Mouse (Mus musculus) WW6 (cell line): Measurements from ENCODE around the gene Plekhb1.
A peak's percentile ranks its signal among the peaks of the same experiment; 100 is the strongest.

Source experiments
- DNase-seq: peaks from one replicate; pipeline ENCODE4 v3.0.0-alpha.2; 2013; ENCODE audit warnings: low read depth, low spot score

Gene Plekhb1

GRCm38 (mm10) chr7:100662231-100662630 lies at the start of gene Plekhb1:
Gene Plekhb1 (minus strand): TSS chr7:100662414.
- no peak for DNase-seq

- no peak for DNase-seq
Observed at GRCm38 (mm10) chr7:100706883-100707480, 44.8 kb upstream of the Plekhb1 start.

GRCm38 (mm10) chr7:100706143-100706841 lies 44.1 kb upstream of the Plekhb1 start, which contains the start of gene Fam168a:
Gene Fam168a (plus strand): TSS chr7:100706635.
- DNase-seq = peak; percentile 95

GRCm38 (mm10) chr7:100699771-100700770 lies 37.9 kb upstream of the Plekhb1 start:
- no peak for DNase-seq

DNA sequence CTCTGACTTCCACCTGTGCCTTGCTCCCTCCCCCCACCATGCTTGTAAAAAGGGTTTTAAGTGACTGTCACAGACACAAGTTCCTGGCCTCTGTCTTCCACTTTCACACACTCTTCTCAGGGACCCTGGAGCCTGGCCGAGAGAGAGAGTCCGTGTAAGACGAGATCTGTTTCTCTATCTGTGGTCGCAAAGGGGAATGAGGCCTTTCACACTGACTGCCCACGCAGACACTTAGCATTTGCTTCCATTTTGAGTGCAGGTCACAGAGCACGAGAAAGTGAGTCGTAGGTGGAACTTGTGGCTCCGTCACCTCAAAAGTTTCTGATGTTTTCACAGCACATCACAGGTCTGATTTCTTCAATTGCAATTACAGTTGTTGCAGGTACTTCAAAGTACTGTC lies 31.0 kb upstream of the Plekhb1 start:
- no peak for DNase-seq

DNA sequence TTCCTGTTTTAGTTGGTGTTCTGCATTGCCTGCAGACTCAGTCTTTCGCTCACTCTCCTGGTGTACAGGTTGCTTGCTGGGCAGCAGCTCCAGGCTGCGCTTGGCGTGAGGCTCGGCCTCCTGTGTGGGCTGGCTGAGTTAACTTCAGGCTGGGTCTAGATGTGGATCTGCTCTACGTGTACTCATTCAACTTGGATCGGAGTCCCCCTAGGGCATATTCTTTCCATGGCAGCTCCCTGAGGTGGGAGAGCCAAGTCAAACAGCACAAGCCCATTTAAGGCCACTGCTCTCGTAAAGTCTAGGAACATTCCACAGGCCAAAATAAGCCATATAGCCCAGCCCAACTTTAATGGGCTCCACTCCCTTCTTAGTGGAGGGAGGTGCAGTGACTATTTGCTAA lies 26.3 kb upstream of the Plekhb1 start:
- DNase-seq = no peak

- no peak for DNase-seq
Observed at GRCm38 (mm10) chr7:100685061-100686030, 23.1 kb upstream of the Plekhb1 start.

- DNase-seq = no peak
Observed at GRCm38 (mm10) chr7:100684538-100684937, 22.3 kb upstream of the Plekhb1 start.

GRCm38 (mm10) chr7:100684081-100684480 lies 21.9 kb upstream of the Plekhb1 start:
- no peak for DNase-seq

- no peak for DNase-seq
Observed at GRCm38 (mm10) chr7:100683241-100683640, 21.0 kb upstream of the Plekhb1 start.

- no peak for DNase-seq
Observed at GRCm38 (mm10) chr7:100681132-100681531, 18.9 kb upstream of the Plekhb1 start.

DNA sequence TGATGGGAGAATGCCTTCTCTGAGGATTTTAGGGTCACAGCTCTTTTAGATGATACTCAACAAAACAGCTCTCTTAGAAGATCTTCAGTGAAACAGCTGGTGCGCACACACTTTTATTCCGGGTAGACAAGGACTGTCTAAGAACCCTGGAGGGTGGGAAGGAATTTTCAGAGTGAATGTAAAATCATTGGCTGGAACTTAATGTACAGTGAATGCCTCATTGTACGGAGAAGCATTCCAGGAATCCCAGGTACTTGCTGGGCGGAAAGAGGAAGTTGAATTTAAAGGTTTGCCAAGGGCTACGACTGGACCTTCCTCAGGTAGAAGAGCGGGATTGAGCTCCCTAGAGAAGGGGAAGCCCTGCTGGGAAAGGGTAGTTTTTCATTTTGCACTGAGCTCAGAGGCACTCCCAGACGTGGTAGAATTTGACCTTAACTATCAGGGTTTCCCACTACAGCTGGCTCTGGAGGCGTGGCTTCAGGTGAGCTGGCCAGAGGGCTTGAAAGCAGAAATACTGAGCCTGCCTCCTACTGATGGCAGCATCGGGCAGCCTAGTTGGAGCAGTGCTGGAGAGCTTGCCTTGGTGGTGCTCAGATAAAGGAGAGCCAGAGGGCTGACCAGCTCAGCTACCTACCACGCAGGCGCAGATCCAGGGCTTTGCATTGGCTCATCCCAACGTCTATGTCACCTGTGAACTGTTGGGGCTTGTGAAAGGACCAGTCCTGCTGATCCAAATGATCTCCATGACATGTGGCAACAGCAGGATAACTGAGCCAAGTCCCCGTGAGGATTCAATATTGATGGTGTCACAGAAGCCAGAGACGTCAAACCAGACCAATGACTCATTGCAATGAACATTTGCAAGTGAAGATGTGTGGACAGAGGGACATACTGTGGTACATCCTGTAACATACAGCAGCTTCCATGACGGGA lies 17.0 kb upstream of the Plekhb1 start:
- no peak for DNase-seq

DNA sequence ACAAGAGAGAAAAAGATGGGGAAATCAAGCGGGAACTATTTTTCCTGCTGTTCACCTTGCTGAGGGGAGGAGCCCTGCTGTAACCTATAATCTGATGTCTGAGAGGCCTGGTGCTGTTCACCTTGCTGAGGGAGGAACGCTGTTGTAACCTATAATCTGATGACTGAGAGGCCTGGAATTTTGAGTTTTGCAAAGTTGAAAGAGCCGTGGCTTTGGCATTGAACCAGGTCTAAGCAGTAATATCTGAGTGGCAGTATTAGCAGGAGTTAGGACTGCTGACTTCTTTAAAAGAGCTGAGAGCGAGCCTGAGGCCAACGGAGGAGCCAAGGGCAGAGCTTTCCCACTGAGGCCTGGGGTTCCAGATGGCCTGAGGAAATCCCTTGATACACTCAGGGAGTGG lies 15.8 kb upstream of the Plekhb1 start:
- no peak for DNase-seq

- no peak for DNase-seq
Observed at GRCm38 (mm10) chr7:100674941-100675340, 12.7 kb upstream of the Plekhb1 start.

DNA sequence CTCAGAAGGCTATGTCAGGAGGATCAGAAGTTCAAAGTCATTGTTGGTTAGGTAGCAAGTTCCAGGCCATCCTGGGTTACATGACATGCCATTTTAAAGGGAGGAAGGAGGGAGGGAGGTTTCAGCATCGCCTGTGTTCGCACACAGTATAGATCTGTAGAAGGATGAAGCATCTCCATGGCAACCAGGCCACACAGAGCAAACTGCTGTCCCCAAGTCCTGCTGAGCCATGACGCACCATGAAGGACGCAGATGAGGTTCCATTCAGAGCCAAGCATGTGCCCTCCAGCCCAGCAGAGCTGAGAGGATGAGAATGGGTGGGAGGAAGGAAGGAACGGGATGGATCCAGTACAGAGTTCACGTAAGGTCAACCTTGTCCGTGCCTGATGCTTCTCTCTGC lies 11.2 kb upstream of the Plekhb1 start:
- DNase-seq = no peak

- no peak for DNase-seq
Observed at GRCm38 (mm10) chr7:100670646-100671045, 8.4 kb upstream of the Plekhb1 start.

- DNase-seq = no peak
Observed at GRCm38 (mm10) chr7:100663729-100664304, 1.6 kb upstream of the Plekhb1 start.

DNA sequence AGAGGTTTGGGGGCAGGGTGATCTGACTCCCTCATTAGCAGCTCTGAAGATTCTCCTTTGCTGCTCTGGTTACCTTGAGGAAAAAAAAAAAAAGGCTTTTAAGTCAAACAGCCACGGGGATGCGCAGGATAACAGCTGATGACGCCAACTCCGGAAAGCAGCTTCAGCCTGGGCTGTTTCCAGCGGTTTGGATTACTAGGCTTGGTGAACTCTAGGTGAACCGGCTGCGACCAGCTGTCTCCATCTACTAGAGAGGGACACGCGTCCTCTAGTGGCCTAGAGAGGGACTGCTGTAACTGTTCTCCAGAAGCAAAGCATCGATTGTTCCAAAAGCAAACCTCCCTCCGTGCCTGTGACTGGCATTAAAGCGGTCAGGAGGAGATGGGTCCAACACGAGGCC lies 976 bp upstream of the Plekhb1 start:
- DNase-seq = peak; percentile 84

DNA sequence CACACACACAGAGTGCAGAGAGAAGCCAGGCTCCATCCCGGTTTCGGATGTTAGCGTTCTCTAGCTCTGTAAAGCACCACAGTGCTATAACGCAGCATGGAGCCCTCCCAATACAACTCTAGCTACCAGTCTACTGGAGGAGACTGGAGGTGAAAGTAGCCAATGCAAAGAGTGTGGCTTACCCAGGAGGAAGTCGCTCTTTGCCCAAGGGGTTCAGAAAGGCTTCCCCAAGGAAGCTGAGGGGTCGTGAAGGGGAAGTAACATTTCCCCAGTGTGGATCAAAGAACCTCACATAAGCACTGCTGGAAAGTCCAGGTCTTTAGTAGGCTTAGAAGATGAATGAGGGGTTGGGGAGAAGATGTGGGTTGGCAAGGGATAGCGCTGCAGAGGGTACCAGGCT lies 950 bp downstream of the Plekhb1 start:
- DNase-seq = no peak
